Mouse (Mus musculus): ENCODE measurements at regions not wholly inside any gene's neighbourhood (a gene's known extent, or its start where the extent isn't known, plus 50 kb on each side); places are given as distances from the start of the nearest gene placed in this dataset.

DNA sequence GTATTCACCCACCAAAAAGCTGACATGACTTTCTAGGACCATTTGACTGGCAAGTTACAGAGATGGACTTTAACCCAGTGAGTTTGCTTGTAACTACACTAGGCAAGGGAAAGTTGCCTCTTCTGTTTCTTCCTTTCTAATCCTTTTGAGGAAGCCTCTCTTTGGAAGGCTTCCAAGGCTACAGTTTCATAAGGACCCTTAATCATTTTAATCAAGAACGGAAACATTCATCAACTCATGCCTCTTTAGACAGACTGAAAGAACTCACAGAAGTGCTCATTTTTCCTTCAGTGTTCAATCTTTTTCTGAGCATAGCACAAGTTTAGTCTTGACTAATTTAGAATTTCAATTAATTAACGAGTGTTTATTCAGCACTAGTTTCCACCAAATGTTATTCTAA, 84.2 kb downstream of the Ddx1 start:
- Histone ChIP-seq H3K4me3 (replicated peaks; ENCODE audit: low read length) (no peak overlapping the region), H3K4me1 (replicated peaks; ENCODE audit: low read depth, low read length) (no peaks in the 10 kb centered on the region), H3K9me3 (ENCODE audit: low read length) (peaks cover 34% of the 10 kb centered on the region), H3K27me3 (ENCODE audit: insufficient read depth, low read length) (no peaks in the 10 kb centered on the region), H3K36me3 (ENCODE audit: insufficient read depth, low read length) (no peaks in the 10 kb centered on the region)
- TF ChIP-seq CTCF (conservative IDR thresholded peaks at IDR 0.05; ENCODE audit: low read length), result no peak
- TF ChIP-seq NANOG (IDR thresholded peaks at IDR 0.05; ENCODE audit: borderline replicate concordance, low read length), result no peak
- no peak for TF ChIP-seq POU5F1 (IDR thresholded peaks at IDR 0.05; ENCODE audit: borderline replicate concordance, low read length)

DNA sequence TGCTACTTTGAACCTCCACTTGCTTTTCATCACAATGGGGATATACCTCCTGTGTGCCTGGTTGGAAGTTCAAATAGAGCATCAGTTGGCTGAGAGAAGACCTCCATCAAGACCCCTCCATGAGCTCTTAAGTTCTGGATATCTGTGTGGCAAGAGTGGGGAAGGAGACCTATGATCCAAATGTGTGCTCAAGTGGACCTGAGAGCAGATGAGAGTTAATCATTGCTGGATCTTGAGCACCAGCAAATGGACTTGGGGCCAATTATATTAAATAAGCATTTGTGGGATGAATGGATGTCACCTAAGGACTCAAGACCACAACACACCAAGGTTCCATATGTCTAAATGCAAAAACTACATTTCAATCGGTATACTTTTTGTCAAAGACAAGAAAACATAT, 88.0 kb downstream of the Ddx1 start:
- Histone ChIP-seq H3K27me3 (ENCODE audit: insufficient read depth, low read length) (no peaks in the 10 kb centered on the region), H3K9me3 (ENCODE audit: low read length) (peaks cover 42% of the 10 kb centered on the region), H3K4me1 (replicated peaks; ENCODE audit: low read depth, low read length) (no peaks in the 10 kb centered on the region), H3K4me3 (replicated peaks; ENCODE audit: low read length) (no peak overlapping the region), H3K36me3 (ENCODE audit: insufficient read depth, low read length) (no peaks in the 10 kb centered on the region)
- TF ChIP-seq NANOG (IDR thresholded peaks at IDR 0.05; ENCODE audit: borderline replicate concordance, low read length) (no peak), POU5F1 (IDR thresholded peaks at IDR 0.05; ENCODE audit: borderline replicate concordance, low read length) (no peak), CTCF (conservative IDR thresholded peaks at IDR 0.05; ENCODE audit: low read length) (no peak)

DNA sequence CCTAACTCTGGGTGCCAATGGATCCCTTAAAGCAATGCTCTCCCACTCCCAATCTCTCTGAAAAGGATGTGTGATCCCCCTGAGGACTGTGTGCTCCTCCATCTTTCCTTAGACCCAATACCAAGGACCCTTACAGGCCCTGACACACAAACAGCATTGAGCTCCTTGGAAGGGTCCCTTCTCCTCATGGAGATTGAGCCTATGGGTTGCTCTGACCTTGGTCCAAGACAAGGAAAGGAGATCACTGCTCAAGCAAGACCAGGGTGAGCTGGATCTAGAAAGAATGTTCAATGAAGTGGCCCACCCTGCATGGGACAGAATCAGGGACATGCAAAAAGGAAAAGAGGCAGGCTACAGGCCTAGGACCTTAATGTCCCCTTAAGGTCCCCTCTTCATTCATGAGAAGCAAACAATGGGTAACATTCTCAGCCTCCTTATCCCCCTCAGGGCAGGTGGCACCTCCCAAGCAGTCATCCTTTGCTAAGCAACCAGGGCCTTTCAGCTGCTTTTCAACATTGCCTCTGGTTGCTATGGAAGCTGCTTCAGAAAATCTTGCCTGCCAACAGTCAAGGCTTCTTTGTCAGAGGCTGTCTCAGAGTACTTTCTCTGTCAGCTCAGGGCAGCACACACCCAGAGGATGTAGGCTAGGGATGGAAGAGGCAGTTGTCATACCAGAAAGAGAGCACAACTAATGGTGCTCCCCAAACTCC, 89.5 kb downstream of the Ddx1 start:
- H3K4me3 ChIP-seq (replicated peaks; ENCODE audit: low read length), result no peak overlapping the region
- peaks cover 39% of the 10 kb centered on the region for H3K9me3 ChIP-seq (ENCODE audit: low read length)
- H3K27me3 ChIP-seq (ENCODE audit: insufficient read depth, low read length), result no peaks in the 10 kb centered on the region
- no peak for TF ChIP-seq CTCF (conservative IDR thresholded peaks at IDR 0.05; ENCODE audit: low read length)
- TF ChIP-seq POU5F1 (IDR thresholded peaks at IDR 0.05; ENCODE audit: borderline replicate concordance, low read length), result no peak
- no peak for TF ChIP-seq NANOG (IDR thresholded peaks at IDR 0.05; ENCODE audit: borderline replicate concordance, low read length)
- H3K36me3 ChIP-seq (ENCODE audit: insufficient read depth, low read length), result no peaks in the 10 kb centered on the region
- H3K4me1 ChIP-seq (replicated peaks; ENCODE audit: low read depth, low read length), result no peaks in the 10 kb centered on the region

DNA sequence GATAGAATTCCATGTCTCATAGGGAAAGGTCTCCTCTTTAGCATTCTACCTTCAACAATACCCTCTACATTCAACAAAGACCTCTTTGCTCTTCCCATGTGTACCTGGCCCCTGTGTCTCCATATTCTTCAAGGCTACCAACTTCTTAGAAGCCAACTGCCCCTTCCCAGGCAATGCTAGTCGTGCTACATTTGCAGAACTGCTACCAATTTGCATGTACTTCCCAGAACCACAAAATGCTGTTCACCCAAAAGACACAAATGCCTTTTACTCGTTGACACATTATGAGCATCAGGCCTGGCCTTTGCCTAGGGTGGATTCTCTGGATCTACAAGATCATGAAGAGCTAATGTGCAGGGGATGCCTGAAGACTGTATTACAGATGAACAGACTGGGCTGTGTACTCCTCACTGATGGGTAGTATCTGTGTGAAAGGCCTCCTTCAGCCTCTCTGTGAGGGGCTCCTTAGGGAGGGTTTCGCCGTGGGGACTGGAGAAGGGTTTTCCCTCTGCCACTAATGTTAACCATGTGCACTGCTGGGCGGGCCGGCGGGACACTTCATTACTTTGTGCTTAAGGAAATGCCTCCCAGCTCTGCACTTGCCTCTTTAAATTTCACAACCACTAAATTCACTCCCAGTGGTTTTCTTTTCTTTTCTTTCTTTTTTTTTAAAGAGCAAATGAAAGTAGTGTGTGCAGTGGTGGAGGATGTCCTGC, 91.2 kb downstream of the Ddx1 start:
- H3K4me1 ChIP-seq (replicated peaks; ENCODE audit: low read depth, low read length), result no peaks in the 10 kb centered on the region
- no peak overlapping the region for H3K4me3 ChIP-seq (replicated peaks; ENCODE audit: low read length)
- peaks cover 23% of the 10 kb centered on the region for H3K9me3 ChIP-seq (ENCODE audit: low read length)
- H3K27me3 ChIP-seq (ENCODE audit: insufficient read depth, low read length), result no peaks in the 10 kb centered on the region
- no peaks in the 10 kb centered on the region for H3K36me3 ChIP-seq (ENCODE audit: insufficient read depth, low read length)
- TF ChIP-seq NANOG (IDR thresholded peaks at IDR 0.05; ENCODE audit: borderline replicate concordance, low read length) (no peak), CTCF (conservative IDR thresholded peaks at IDR 0.05; ENCODE audit: low read length) (no peak), POU5F1 (IDR thresholded peaks at IDR 0.05; ENCODE audit: borderline replicate concordance, low read length) (no peak)

DNA sequence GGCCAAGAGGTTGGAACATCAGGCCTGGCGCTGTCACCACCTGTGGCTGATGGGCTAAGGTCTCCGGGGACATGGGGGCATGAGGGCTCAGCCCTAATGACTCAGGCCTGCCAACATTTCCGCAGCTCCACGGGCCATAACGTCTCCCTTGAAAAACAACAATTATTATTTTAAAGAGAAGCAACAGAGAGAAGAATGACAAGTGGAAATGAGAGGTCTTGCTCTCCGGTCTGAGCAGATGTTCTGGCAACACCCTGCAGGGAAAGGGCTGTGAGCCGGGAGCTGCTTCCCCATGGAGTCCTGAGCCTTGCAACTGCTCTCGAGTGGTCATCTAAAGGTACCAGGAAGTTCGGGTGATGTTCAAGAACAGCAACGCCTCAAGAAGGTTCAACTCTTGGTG, 91.9 kb downstream of the Ddx1 start:
- TF ChIP-seq POU5F1 (IDR thresholded peaks at IDR 0.05; ENCODE audit: borderline replicate concordance, low read length) (no peak), CTCF (conservative IDR thresholded peaks at IDR 0.05; ENCODE audit: low read length) (no peak), NANOG (IDR thresholded peaks at IDR 0.05; ENCODE audit: borderline replicate concordance, low read length) (no peak)
- H3K27me3 ChIP-seq (ENCODE audit: insufficient read depth, low read length), result no peaks in the 10 kb centered on the region
- peaks cover 17% of the 10 kb centered on the region for H3K9me3 ChIP-seq (ENCODE audit: low read length)
- no peak overlapping the region for H3K4me3 ChIP-seq (replicated peaks; ENCODE audit: low read length)
- H3K4me1 ChIP-seq (replicated peaks; ENCODE audit: low read depth, low read length), result no peaks in the 10 kb centered on the region
- no peaks in the 10 kb centered on the region for H3K36me3 ChIP-seq (ENCODE audit: insufficient read depth, low read length)

DNA sequence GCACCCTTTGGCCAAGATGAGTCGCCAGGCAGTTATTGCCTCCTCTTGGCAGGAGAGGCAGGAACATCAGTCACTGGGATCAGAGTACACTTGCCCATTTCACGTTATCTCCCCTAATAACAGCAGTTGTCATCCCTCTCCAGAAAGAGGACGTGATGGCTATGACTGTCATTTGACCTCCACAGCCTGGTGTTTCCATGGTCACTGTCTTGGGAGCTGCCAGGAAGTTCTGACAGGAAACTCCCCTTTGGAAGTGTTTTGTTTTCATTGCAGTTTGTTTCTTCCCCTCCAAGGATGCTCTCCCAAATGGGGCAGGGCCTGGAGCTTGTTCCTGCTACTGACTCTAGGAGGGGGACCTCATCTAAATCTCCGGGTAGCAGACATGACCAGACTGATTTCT, 98.3 kb downstream of the Ddx1 start:
- Histone ChIP-seq H3K4me1 (replicated peaks; ENCODE audit: low read depth, low read length) (no peaks in the 10 kb centered on the region), H3K9me3 (ENCODE audit: low read length) (no peaks in the 10 kb centered on the region), H3K4me3 (replicated peaks; ENCODE audit: low read length) (no peak overlapping the region), H3K27me3 (ENCODE audit: insufficient read depth, low read length) (no peaks in the 10 kb centered on the region), H3K36me3 (ENCODE audit: insufficient read depth, low read length) (no peaks in the 10 kb centered on the region)
- no peak for TF ChIP-seq CTCF (conservative IDR thresholded peaks at IDR 0.05; ENCODE audit: low read length)
- TF ChIP-seq NANOG (IDR thresholded peaks at IDR 0.05; ENCODE audit: borderline replicate concordance, low read length), result no peak
- TF ChIP-seq POU5F1 (IDR thresholded peaks at IDR 0.05; ENCODE audit: borderline replicate concordance, low read length), result no peak

DNA sequence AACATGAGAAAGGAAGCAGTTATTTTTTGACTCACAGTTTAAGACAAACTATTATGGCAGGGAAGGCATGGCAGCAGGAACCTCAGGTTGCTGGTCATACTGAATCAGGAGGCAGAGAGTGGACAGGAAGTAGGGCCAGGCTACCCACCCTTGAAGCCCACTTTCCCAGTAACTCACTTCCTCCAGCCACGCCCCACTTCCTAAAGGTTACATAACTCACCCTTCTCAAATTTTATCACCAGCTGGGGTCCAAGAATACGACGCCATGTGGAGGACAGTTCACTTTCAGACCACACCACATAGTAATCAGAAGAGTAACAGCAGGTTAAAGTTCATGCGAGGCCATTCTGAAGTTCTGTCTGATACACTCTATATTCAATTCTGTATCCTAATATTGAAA, 101.8 kb downstream of the Ddx1 start:
- no peaks in the 10 kb centered on the region for H3K27me3 ChIP-seq (ENCODE audit: insufficient read depth, low read length)
- no peaks in the 10 kb centered on the region for H3K36me3 ChIP-seq (ENCODE audit: insufficient read depth, low read length)
- H3K4me1 ChIP-seq (replicated peaks; ENCODE audit: low read depth, low read length), result no peaks in the 10 kb centered on the region
- TF ChIP-seq CTCF (conservative IDR thresholded peaks at IDR 0.05; ENCODE audit: low read length) (no peak), POU5F1 (IDR thresholded peaks at IDR 0.05; ENCODE audit: borderline replicate concordance, low read length) (no peak), NANOG (IDR thresholded peaks at IDR 0.05; ENCODE audit: borderline replicate concordance, low read length) (no peak)
- no peaks in the 10 kb centered on the region for H3K9me3 ChIP-seq (ENCODE audit: low read length)
- H3K4me3 ChIP-seq (replicated peaks; ENCODE audit: low read length), result no peak overlapping the region

DNA sequence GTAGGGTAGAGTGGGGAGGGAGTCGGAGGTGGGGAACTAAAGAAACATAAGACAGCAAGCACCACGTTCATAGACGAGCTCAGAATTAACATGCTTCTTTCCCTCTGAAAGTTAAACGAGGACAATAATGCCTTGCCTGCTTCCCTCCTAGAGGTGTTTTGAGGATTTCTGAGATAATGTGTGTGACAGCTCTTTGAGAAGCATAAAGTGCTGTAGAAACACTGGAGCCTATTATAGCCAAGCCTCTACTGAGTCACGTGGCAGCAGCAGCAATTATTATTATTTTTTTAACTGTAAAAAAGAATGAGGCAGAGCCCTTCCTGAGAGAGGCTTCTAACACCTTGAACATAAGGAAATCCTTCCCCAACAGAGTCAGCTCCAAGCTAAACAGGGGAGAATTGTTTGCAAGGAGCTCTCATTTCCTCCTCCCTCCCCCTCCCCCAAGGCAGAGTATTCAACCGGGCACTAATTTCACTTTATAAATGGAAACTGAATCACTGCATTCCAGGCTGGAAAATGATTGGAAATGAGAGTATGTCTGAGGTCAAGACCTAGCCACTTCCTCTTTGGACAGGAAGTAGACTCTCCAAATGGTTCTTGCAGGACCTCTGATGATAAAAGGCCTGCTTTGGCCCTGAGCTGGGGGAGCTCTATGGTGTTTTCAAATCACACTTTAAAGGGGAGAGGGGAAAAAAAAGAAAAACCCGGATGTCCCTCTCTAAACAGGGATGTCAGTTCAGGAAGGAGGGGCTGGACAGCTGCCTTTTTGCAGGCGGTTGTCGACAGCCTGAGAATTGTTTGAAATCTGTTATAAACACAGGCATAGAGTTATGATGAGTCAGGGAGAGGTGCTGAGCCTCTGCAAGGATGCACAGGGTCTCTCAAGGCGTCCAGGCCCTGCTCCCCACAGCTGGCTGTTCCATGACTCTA, 103.6 kb downstream of the Ddx1 start:
- TF ChIP-seq CTCF (conservative IDR thresholded peaks at IDR 0.05; ENCODE audit: low read length) (no peak), POU5F1 (IDR thresholded peaks at IDR 0.05; ENCODE audit: borderline replicate concordance, low read length) (no peak), NANOG (IDR thresholded peaks at IDR 0.05; ENCODE audit: borderline replicate concordance, low read length) (no peak)
- no peak overlapping the region for H3K4me3 ChIP-seq (replicated peaks; ENCODE audit: low read length)
- no peaks in the 10 kb centered on the region for H3K36me3 ChIP-seq (ENCODE audit: insufficient read depth, low read length)
- no peaks in the 10 kb centered on the region for H3K4me1 ChIP-seq (replicated peaks; ENCODE audit: low read depth, low read length)
- H3K9me3 ChIP-seq (ENCODE audit: low read length), result no peaks in the 10 kb centered on the region
- H3K27me3 ChIP-seq (ENCODE audit: insufficient read depth, low read length), result no peaks in the 10 kb centered on the region
